Mouse (Mus musculus) MN1 (cell line): ENCODE data around the gene Gse1.
A peak's percentile ranks its signal among the peaks of the same experiment; 100 is the strongest.

Experiments
- DNase-seq: peaks from one replicate; pipeline ENCODE4 v3.0.0-alpha.2; 2016; ENCODE audit warnings: low spot score

The Gse1 gene

DNA sequence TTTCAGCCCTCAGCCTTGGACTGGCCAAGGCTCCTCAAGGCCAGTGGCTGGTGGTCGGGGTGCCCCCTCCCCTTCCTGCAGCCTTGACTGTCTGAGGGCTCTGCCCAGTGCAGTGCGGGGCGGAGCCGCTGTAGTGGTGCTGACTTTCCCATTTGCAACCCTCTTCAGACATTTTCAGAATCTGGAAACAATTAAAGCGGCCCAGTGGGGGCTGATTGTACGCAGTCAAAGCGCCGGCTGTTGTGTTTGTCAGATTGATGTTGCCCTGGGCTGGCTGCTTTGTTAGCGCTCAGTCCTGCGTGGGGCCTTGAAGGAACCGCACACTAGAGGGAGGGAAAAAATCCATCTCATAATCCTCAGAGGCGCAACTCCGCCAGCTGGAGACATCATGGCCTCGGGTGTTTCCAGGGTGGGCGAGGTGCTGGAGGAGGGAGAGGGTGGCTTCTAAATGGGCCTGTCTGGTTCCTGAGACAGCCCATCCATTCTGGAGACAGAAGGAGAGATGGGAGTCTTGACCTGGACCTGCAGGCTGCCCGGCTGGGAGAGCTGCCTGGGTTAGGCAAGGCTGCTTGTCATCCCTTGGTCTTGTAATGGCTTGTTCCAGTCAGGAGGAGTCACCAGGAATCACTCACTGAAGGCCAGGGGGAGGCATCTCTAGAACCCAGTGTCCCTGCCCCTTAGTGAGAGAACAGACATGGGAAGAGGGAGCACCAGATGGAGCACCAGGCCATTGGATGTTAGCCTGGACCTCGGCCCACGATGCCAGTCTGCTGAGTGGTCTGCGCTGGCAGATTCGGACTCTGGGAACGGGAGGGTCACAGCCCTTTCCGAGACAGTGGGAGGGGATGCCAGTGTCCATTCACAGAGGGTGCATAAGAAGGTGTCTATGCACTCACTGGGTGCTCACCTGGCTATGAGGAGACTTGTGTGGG lies 70.6 kb downstream of the Gse1 start:
- no peak for DNase-seq

DNA sequence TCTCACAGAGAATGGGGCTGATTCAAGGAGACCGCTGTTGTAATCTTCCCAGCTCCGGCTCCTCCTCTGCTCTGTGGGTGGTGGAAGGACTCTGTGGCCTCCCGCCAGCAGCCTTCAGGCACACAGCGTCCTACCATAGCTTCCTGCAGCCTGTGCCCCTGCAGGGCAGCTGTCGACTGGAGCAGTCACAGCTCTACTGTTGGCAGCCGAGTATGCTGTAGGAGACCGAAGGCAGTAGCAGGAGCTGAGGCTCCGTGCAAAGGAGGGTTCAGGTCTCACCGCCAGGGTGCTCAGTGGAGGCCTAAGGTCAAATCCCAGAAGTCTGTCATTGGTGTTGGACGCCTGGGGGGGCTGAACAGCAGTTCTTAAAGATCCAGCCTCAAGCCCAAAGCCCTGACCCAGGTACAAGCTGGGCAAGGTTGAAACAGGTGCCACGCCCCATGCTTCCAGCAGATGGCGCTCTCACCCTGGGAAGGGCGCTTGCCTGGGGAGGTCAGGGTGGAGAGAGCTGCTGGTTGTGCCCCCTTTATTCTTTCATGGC lies 72.4 kb downstream of the Gse1 start:
- DNase-seq = peak; percentile 88

DNA sequence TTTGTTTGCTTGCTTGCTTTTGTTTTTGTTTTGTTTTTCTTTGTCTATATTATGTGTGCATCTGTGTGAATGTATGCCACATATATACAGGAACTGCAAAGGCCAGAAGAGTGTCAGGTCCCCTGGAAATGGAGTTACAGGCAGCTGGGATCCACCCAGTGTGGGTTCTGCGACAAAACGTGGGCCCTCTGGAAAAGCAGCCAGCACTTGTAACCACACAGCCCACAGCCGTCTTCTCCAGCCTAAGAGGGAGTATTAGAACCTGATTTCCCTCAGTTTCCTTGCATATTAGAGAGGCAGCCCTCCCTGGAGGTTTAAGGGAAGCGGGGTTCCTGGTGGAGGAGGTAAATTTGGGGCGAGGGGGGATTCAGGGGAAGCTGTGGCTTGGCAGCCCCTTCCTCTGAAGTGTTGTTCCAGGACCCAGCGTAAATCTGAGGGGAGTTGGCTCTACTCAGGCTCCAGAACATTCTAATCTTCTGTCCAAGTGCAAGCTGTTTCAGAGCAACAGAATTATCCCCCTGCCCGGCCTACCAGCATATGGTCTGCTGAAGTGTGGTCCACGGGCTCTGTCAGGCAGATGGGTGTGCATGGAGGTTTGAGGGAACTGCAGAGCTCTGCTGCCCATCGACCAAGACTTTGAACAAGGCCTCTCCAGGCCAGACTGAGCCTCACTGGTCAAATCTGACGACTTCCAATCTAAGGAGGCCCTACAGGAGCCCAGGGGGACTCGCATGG lies 74.9 kb downstream of the Gse1 start:
- no peak for DNase-seq

DNA sequence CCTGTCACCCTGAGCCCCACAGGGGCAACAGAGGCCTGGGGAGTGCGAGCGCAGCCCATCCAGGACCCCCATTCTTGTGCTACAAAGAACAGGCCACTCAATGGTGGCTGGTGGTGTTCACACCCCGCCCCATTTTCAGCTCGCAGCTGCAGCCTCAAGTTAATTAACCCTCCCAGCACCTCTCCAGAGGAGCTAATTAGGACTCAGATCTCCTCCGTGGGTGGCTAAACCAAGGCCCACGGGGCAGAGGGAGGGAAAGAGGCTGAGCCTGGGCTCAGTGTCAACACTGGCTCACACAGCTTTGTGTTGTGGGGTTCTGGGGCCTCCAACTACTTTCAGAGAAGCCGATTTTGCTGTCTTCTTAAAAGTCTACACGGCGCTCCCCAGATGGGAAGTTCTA lies 75.8 kb downstream of the Gse1 start:
- no peak for DNase-seq

DNA sequence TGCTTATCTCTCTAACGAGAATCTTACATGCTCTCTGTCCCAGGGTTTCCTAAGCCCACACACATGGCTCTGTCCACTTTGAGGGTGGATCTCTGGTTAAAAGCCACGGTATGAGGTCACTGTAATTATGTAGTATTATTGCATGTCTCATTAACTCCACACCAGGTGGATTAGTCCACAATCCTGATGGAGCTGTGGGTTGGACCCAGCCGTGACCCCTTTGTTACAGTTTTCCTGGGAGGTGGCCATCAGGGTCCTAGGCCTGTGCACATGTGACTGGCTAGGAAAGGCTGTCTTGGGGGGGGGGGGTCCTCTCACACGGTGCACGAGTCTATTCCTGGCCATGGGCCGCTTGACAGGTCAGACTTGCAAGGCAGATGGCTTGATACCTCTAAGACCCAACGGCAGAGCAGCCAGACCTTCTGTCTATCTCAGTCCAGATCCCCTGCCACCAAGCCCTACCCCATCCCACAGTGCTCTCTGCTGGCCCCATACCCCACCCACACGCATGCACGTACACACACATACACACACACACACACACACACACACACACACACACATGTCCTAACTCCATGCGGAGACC lies 77.6 kb downstream of the Gse1 start:
- DNase-seq = no peak

DNA sequence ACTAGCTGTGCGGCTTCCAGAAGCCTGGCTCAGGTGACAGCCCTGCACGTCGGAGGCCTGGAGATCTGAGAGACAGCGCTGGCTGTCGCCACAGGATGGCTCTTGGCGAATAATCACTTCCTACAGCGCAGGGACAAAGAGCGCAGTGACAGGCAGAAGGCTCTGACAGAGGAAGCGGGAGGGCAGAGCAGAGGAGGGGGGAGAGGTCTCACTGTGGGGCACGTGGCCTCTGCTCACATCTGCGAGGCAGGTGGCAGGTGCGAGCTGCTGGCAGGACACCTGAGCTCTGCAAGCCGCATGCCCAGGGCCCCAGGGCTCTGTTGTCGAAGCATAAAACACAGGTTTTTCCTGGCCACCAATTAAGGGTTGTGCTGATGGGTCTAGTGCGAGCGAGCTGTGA lies 78.8 kb downstream of the Gse1 start:
- no peak for DNase-seq

DNA sequence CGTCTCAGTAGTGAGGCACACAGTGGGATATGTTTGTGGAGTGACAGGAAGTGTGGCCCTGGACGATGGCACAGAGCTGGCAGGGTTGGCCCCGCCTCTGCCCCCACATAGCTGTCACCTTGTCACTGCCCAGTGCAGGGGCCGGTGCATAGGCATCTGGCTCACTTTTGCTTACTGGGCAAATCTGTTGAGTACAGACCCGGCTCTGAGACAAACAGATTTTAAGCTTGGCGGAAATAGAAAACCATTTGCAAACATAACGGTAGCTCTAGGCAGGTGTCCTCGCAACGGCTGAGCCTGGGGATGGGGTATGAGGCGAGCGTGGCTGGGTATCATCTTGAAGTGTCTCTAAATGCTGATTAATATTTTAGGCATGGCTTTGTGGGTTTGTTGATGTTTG lies 79.3 kb downstream of the Gse1 start:
- DNase-seq = no peak

DNA sequence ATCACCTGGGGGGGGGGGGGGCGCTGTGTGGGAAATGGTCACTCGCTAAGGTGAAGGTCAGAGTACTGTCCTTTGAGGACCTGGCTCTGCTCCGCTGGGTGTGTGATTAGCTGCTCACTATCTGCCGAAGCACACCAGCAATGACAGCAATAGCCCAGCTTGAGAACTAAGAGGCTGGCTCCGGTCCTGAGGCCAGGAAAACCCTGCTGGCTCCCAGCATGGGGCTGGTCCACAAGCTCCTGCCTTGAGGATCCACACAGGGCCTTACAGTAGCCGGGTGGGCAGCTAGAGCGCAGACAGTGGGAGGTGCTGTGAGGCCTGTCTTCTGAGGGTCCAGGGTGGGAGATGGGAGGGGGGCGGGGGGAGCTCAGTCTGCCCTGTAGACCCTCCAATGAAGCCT lies 79.9 kb downstream of the Gse1 start:
- no peak for DNase-seq

DNA sequence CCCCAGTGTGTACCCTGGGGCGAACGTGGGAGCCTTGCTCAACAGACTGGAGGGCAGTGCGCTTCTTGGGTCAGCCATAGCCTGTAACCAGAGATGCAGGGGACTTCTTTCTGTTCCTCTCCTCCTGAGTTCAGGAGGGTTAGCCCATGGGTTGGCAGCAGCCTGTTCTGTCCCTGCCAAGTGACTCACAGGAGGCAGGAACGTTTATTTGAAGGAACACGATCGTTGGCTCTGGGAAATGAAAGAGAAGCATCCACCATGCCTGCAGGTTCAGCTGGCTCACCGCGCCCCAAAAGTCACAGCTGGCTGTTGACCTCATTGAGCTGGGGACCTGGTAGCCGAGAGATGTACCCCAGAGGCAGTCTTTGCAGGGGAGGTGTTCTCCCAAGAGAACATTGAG lies 80.3 kb downstream of the Gse1 start:
- peak; percentile 63 for DNase-seq

DNA sequence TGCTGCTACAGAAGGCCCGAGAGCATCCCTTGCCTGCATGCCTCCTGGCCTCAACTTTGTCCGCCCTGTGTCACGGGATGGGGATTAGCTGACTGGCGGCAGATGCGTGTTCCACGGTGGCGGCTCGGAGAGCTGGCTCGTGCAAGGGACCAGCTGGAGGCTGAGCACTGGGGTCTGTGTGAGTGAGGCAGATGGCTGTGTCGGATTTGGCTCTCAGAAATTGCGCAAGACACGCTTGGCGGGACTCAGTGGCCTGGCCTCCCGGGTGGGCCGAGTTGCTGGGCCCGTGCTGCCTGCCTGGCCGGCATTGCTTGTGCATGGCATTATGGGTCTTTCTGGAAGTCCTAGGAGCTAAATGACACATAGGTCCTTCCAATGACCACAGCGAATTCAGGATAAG lies 81.1 kb downstream of the Gse1 start:
- no peak for DNase-seq

DNA sequence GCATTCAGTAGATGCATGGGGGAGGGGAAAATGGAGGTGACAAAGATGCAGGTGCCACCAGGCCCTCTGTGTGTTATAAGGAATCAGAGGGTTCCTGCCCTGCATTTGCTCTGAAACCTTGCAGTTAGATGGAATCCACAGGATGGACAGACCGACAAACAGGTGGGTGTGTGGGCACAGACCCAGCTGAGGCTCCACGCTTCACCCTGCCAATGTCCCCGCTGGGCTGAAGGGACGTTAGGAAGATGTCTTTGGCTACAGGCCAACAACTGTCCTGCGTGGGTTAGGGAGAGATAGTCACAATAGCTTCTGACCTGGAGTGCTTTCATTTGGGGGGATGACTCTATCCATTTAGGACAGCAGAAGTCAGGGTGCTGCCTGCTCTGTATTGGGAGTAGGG lies 81.8 kb downstream of the Gse1 start:
- DNase-seq = no peak

DNA sequence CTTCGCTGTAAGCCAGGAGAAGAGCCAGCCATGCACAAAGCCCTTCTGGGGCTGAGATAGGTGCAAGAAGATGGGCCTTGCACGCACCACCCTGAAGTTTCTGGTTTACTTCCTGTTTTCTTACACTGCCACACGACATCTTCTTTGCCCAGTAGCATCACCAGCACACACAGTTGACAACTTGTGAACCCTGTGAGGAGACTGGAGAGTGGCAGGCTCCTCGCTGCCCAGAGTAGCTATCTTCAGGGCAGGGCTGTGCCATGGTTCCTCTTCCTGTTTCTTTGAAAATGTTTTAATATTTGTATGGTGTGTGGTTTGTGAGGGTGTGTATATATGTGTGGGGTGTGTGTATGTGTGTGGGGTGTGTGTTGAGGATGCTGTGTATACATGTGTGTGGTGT lies 84.2 kb downstream of the Gse1 start:
- no peak for DNase-seq

DNA sequence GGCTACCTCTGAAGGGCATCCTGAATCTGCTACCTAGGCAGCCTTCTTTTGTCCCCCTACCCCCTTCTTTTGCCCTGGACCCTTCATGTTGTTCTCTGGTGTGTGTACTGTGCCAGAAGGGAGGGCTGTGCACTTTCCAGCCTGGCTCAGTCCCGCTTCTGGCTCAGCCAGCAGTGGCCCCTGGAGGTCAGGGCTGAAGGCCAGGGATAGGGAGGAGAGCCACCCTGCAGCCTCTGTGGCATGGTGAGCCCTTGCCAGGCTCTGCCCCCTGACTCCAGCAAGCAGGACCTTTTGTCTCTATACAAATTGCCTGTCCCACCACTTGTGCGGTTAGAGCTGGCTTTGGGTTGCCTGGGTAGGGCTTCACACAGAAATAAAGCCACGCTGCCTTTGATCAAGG lies 85.4 kb downstream of the Gse1 start:
- no peak for DNase-seq

DNA sequence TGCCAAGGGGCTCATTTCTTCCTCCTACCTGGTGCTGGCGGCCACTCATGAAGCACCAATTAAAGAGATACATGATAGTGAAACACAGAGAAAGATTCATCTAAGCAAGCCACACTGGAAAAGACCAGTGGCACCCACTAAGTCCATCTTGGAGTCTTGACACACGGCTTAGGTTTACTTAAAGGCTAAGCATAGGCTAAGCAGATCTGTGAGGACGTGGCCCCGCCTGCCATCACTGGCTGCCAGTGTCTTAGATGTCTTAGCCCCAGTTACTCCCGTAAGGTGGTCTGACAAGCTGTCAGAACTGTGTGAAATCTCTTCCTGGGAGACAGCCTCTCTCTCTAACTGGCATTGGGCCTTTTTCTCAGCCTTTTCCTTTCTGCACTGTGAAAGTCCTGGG lies 86.7 kb downstream of the Gse1 start:
- no peak for DNase-seq

DNA sequence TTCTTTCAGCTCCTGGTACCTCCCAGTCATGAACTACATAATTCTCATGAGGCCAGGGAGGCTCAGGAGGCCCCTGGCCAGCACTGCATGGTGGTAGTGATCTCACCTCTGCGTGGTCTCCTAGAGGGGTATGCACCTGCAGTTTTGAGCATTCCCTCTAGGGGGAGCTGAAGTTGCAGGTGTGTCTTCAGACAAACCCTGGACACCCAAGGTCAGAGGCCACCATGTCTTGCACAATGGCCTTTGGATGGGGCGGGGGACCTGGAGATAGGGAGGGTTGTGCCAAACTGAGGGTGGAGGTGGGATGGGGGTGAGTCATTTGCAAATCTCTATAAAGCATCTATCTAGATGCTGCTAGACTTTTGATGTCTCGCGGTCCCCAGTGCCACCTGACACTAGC lies 87.4 kb downstream of the Gse1 start:
- DNase-seq = no peak

DNA sequence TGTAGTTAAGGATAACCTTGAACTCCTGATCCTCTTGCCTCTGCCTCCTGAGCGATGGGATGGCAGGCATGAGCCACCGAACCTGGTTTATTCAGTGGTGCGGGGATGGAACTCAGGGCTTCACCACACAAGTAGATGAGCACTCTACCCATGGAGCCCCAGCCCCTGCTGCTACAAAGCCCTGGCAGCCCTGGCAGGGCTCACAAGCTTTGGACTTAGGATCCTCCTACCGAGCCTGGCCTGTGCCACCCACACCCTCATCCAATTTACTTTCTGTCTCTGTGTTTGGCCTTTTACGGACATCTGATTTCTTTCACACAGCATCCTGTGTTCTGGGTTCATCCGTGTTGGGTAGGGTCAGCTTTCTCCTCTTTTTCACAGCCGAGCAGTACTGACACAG lies 88.5 kb downstream of the Gse1 start:
- DNase-seq = no peak

DNA sequence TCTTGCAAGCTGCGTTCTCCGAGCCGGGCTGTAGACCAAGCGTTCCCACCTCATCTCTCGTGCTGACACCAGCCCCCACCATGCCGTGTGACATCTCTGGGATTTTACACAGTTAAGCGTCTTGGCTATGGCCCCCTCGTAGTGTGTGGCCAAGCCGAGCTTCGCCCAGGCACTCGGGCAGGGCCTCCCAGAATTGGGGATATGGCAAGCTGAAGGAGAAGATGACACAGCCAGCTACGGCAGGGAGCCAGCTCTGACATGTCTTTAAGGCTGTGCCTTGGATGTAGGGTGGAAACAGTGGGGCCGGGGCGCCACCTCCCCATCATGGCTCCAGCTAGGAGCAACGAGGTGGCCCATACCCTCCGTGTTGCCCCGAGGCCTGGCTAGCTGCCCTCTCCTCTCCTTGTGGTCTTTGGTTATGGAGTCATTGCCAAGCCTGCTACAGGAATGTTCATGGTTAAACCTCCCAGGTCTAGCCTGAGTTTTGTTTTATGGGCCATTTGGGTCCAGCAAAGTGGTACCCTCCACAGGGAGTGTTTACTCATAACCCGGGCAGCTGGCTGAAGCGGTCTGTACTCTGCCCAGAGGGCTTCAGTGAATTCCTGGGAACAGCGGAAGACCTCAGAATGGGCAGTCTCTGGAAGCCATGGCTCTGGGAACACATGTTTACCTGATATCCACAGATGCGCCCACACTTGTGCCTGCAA lies 89.0 kb downstream of the Gse1 start:
- no peak for DNase-seq

DNA sequence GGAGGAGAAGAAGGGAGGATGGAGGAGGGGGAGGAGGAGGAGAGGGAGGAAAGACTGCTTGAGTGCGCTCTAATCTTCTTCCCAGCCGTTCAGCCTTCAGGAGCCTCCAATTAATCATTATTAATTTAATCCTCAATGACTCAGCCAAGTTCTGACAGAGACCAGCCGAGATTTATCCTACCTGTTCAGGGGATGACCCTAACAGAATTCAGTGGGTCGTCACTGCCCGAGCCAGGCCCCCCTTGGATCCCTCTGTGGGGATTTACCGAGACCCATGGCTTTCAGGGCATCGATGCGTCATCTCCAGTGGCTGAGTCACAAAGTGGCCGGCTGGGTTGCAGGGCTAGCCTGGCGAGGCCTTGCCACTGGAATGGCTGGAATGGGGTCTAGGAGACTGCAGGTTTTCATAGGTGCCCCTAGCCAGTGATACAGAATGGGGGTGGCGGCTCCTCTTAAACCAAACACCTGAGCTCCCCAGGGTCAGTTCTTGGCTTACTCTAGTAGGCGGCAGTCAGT lies 90.3 kb downstream of the Gse1 start:
- peak; percentile 82 for DNase-seq

DNA sequence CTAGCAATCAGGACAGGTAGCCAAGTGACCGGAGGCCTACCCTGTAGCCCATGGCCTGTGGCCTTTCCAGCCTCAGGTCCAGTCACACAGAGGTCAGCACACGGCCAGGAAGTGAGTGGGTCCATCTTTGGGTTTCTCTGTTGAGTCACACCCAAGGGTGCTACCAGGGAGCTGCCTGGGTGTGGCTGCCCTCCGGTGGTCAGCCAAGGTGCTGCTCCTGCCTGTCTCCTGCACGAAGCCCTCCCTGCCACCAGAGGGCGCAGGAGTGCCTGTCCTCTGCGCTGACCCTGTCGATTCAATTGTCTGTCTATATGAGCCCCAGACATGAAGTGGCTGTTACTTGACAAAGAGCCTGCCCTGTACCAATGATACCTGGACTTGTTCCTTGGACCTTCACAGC lies 91.2 kb downstream of the Gse1 start:
- peak; percentile 90 for DNase-seq

DNA sequence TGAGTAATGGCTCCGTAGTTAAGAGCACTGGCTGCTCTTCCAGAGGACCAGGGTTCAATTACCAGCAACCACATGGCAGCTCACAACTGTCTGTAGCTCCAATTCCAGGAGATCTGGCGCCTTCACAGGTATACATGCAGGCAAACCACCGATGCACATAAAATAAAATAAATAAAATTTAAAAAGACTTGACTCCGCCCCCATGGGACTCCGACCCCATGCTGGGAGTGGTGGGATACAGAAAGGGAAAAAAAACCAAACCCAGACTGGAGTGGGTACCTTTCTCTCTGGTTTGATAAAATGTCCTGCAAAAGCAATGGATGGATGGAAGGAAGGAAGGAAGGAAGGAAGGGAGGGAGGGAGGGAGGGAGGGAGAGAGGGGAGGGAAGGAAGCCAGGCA lies 91.9 kb downstream of the Gse1 start:
- DNase-seq = no peak

DNA sequence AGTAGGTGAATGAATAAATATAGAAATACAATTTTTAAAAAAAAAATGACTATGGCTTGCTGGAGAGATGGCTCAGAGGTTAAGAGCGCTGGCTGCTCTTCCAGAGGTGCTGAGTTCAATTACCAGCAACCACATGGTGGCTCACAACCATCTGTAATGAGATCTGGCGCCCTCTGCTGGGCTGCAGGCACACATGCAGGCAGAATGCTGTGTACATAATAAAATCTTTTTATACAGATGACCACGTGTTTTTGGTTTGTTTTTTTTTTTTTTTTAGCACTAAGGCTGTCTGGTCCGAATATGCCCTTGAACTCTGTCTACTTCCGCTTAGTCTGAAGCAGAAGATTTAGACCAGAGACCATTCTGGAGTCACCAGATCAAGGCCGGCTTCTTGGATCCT lies 93.5 kb downstream of the Gse1 start:
- DNase-seq = peak; percentile 74

DNA sequence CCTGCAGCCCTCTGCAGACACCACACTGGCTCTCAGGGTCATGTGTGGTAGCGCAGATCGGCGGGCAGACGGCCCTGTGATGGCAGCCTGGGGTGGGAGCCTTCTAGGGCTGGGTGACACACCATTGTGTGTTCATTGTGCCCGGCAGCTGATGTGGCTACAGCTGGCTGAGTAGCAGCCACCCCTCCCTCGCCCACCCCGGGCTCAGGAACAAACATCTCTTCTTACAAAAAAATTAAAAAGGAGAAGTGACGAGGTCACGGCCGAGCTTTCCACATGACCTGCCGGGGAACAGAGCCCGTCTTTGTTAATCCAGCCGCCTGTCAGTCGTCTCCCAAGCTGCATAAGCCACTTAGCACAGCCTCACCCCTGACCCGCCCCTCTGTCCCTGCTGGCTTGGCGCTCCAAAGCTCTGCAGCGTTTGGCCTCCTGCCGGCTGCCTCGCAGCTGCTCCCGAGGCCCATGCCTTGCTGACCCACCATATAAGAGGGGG lies 94.7 kb downstream of the Gse1 start:
- peak; percentile 90 for DNase-seq
